Mouse (Mus musculus) megakaryocyte, embryonic 14.5 days (primary cell): Measurements from ENCODE around the gene Ubl3. TPM values are rescaled to one million over a fixed set of nuclear protein-coding genes. Genes with fewer than 3 reads are reported as not detected.

Experiments used
- H3K27me3 ChIP-seq: replicated peaks from 2 replicates; pipeline ENCODE3; 2012; ENCODE audit warnings: inconsistent platforms
- H3K36me3 ChIP-seq: replicated peaks from 2 replicates; pipeline ENCODE3; 2012; ENCODE audit warnings: low read length, inconsistent platforms, mixed read lengths
- H3K4me1 ChIP-seq: 2 replicates; pipeline ENCODE4 v1.6.1; 2012; ENCODE audit warnings: inconsistent platforms
- H3K4me3 ChIP-seq: replicated peaks from 2 replicates; pipeline ENCODE3; 2012; ENCODE audit warnings: moderate library complexity, mild to moderate bottlenecking, inconsistent platforms
- H3K9me3 ChIP-seq: 2 replicates; pipeline ENCODE4 v1.6.1; 2012; ENCODE audit warnings: inconsistent platforms
- FLI1 ChIP-seq: IDR thresholded peaks from 2 replicates; pipeline ENCODE4 v1.6.1; 2012; ENCODE audit warnings: low read length, inconsistent platforms, mixed read lengths
- GATA1 ChIP-seq: IDR thresholded peaks from 3 replicates; pipeline ENCODE4 v1.6.1; 2012; ENCODE audit warnings: mixed read lengths, low read length, inconsistent platforms, borderline replicate concordance
- polyA plus RNA-seq: library from polyadenylated mRNA; stranded (reverse); fragments of >175 nt; gene quantifications from 2 replicates; pipeline ENCODE4 v1.2.3, GENCODE M21; 2012; ENCODE audit warnings: low replicate concordance; ENCODE audit not compliant: insufficient read depth

Ubl3 gene
- polyA plus RNA-seq, 1 experiment: 9.4 TPM

- Histone ChIP-seq H3K9me3 (peaks cover 20% of the 10 kb centered on the region), H3K27me3 (no peaks in the 10 kb centered on the region), H3K4me1 (no peaks in the 10 kb centered on the region), H3K4me3 (no peak overlapping the region), H3K36me3 (no peaks in the 10 kb centered on the region)
- TF ChIP-seq GATA1: no peak
- no peak for TF ChIP-seq FLI1
These were observed 35.6 kb upstream of the Ubl3 start for GRCm38 (mm10) chr5:148588142-148588650.

- Histone ChIP-seq H3K4me1 (no peaks in the 10 kb centered on the region), H3K4me3 (no peak overlapping the region), H3K9me3 (peaks cover 48% of the 10 kb centered on the region), H3K36me3 (no peaks in the 10 kb centered on the region), H3K27me3 (no peaks in the 10 kb centered on the region)
- no peak for TF ChIP-seq FLI1
These were observed 27.9 kb upstream of the Ubl3 start for GRCm38 (mm10) chr5:148580388-148580985.

- H3K36me3 ChIP-seq: no peaks in the 10 kb centered on the region
- peaks cover 43% of the 10 kb centered on the region for H3K9me3 ChIP-seq
- TF ChIP-seq GATA1 (no peak), FLI1 (no peak)
- H3K4me1 ChIP-seq: no peaks in the 10 kb centered on the region
- H3K27me3 ChIP-seq: no peaks in the 10 kb centered on the region
- H3K4me3 ChIP-seq: no peak overlapping the region
These were observed 26.6 kb upstream of the Ubl3 start for GRCm38 (mm10) chr5:148579156-148579555.

GRCm38 (mm10) chr5:148578353-148578752 is 25.8 kb upstream of the Ubl3 start:
- Histone ChIP-seq H3K4me3 (no peak overlapping the region), H3K27me3 (no peaks in the 10 kb centered on the region), H3K4me1 (no peaks in the 10 kb centered on the region), H3K9me3 (peaks cover 35% of the 10 kb centered on the region), H3K36me3 (no peaks in the 10 kb centered on the region)
- TF ChIP-seq GATA1: no peak
- TF ChIP-seq FLI1: no peak

GRCm38 (mm10) chr5:148577278-148577677 is 24.7 kb upstream of the Ubl3 start:
- Histone ChIP-seq H3K27me3 (no peaks in the 10 kb centered on the region), H3K36me3 (no peaks in the 10 kb centered on the region), H3K4me1 (no peaks in the 10 kb centered on the region), H3K9me3 (peaks cover 27% of the 10 kb centered on the region), H3K4me3 (no peak overlapping the region)
- no peak for TF ChIP-seq GATA1
- TF ChIP-seq FLI1: no peak

GRCm38 (mm10) chr5:148575163-148575562 is 22.6 kb upstream of the Ubl3 start:
- no peak for TF ChIP-seq FLI1
- TF ChIP-seq GATA1: no peak
- peaks cover 22% of the 10 kb centered on the region for H3K9me3 ChIP-seq
- H3K4me3 ChIP-seq: no peak overlapping the region
- no peaks in the 10 kb centered on the region for H3K27me3 ChIP-seq
- no peaks in the 10 kb centered on the region for H3K36me3 ChIP-seq
- H3K4me1 ChIP-seq: no peaks in the 10 kb centered on the region

GRCm38 (mm10) chr5:148572676-148573075 is 20.1 kb upstream of the Ubl3 start:
- no peak for TF ChIP-seq GATA1
- TF ChIP-seq FLI1: no peak
- no peaks in the 10 kb centered on the region for H3K36me3 ChIP-seq
- no peaks in the 10 kb centered on the region for H3K4me1 ChIP-seq
- no peaks in the 10 kb centered on the region for H3K27me3 ChIP-seq
- no peak overlapping the region for H3K4me3 ChIP-seq
- peaks cover 22% of the 10 kb centered on the region for H3K9me3 ChIP-seq

- no peaks in the 10 kb centered on the region for H3K27me3 ChIP-seq
- peaks cover 30% of the 10 kb centered on the region for H3K9me3 ChIP-seq
- H3K4me3 ChIP-seq: no peak overlapping the region
- H3K4me1 ChIP-seq: no peaks in the 10 kb centered on the region
- no peaks in the 10 kb centered on the region for H3K36me3 ChIP-seq
- no peak for TF ChIP-seq FLI1
- no peak for TF ChIP-seq GATA1
These were observed 18.1 kb upstream of the Ubl3 start for GRCm38 (mm10) chr5:148570571-148571304.

- Histone ChIP-seq H3K36me3 (no peaks in the 10 kb centered on the region), H3K4me3 (no peak overlapping the region), H3K27me3 (peaks cover 1% of the 10 kb centered on the region), H3K9me3 (peaks cover 30% of the 10 kb centered on the region), H3K4me1 (no peaks in the 10 kb centered on the region)
- TF ChIP-seq FLI1 (no peak), GATA1 (no peak)
These were observed 16.9 kb upstream of the Ubl3 start for GRCm38 (mm10) chr5:148569444-148569843.

GRCm38 (mm10) chr5:148565636-148566035 is 13.0 kb upstream of the Ubl3 start:
- TF ChIP-seq GATA1: no peak
- no peak for TF ChIP-seq FLI1
- Histone ChIP-seq H3K4me1 (no peaks in the 10 kb centered on the region), H3K9me3 (peaks cover 31% of the 10 kb centered on the region), H3K27me3 (peaks cover 21% of the 10 kb centered on the region), H3K4me3 (no peak overlapping the region), H3K36me3 (no peaks in the 10 kb centered on the region)
